Mouse (Mus musculus): ENCODE results near the gene Bsnd.

GRCm38 (mm10) chr4:106483215-106483727, 8.8 kb downstream of the Bsnd start:
- no peak for TF ChIP-seq CTCF (IDR thresholded peaks at IDR 0.05; ENCODE audit: low read depth)
- TF ChIP-seq EP300 (optimal IDR thresholded peaks at IDR 0.05): no peak

Data from stomach, postnatal 0 days (tissue).